Mouse (Mus musculus): Measurements from ENCODE around the gene Ice2.
A peak's percentile ranks its signal among the peaks of the same experiment; 100 is the strongest.

Gene Ice2

DNA sequence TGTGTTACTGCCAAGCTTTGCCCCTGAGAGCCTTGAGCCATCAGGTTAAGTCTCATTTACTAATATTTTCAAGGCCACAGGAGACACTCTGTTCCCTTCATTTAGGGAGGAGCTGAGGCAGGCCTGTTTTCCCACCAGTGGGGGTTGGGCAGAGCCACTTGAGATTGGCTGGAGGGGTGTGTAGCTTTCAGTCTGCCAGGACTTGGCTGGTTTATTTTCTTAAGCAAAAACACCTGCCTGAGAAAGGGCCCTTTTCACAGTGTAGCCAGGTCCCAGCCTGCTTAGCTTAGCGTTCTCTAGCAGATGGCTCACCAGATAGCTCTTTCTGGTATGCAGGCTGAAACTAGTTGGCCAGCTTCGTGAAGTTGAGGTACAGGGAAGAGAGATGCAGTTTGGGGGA, 61.3 kb downstream of the Ice2 start:
- no peak for DNase-seq (ENCODE audit: low spot score in 2 of 2)

DNA sequence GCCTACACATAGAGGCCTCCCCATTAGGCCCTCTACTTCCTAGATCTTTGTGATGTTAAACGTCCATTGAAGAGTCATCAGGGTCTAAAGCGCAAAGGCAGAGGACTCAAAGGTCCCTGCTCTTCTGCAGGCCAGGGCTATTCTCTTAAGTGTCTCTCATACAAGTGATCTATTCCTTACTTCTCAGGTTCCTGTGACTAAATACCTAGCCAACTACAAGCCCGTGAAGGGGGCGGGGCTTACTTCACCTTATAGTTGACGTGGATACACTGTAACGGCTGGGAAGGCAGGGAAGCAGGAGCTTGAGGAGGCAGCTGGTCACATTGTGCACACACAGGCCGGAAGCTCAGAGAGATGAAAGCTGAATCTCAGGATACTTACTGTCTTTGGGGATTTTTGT, 62.2 kb downstream of the Ice2 start:
- DNase-seq (ENCODE audit: low spot score in 2 of 2) = no peak

DNA sequence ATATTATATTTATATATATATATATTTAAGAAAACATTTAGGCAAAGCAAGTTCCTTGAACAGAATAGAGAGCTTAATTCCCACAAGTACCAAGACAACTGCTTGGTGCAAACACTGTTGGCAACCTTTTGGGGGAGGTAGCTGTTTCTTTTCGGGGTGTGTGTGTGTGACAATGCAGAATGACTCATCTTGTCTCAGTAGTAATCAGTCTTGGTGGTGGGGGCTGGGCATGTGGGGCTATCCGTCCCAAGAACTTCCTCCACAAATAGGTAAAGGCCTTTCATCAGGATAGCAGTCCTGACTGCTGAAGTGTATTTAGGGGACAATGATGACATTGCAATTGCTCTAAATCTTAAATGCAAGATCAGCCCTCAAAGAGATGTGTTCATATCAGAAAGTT, 65.3 kb downstream of the Ice2 start:
- no peak for DNase-seq (ENCODE audit: low spot score in 2 of 2)

DNA sequence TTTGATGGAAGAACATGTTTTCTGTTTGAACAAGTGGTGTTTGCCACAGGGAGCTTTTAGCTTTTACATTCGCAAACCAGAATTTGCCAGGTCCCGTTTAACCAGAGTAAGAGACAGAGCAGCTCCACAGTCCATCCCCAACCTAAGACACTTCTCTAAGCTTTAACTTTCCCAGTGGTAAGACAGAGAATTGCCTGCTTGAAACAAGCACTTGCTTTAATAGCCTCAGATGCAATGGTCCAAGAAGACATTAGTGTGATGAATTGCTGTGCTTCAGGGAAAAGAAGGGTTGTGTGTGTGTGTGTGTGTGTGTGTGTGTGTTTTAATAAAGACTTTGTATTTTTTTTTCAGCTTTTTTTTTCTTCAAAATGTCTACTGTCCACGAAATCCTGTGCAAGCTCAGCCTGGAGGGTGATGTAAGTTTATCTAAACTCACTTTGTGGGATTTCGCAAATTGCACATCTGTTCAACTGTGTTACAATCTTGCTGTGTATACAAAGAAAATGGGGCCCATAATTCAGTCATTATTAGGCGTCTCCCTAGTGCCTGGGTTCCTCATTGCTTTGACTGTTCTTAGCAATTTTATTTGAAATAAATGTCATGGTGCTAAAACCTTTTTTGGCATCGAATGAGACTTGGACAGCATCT, 66.5 kb downstream of the Ice2 start:
- no peak for DNase-seq (ENCODE audit: low spot score in 2 of 2)

DNA sequence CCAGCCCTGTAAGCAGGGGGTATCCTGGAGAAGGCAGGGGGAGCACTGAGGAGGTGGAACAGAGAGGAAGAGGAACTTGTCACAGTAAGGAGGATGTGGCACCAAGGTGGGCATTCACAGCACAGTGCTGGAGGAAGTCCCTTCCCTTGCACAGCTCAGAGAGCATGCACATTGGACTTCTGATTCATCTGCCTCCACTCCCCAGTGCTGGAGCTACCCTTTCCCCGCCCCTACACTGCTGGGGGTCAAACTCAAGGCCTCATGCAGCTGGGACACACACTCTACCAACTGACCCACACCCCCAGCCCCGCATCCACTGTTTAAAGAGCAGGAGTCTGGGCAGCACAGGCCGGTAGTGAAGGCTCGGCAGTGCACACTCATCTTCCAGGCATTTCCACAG, 68.4 kb downstream of the Ice2 start:
- DNase-seq (ENCODE audit: low spot score in 2 of 2) = no peak

DNA sequence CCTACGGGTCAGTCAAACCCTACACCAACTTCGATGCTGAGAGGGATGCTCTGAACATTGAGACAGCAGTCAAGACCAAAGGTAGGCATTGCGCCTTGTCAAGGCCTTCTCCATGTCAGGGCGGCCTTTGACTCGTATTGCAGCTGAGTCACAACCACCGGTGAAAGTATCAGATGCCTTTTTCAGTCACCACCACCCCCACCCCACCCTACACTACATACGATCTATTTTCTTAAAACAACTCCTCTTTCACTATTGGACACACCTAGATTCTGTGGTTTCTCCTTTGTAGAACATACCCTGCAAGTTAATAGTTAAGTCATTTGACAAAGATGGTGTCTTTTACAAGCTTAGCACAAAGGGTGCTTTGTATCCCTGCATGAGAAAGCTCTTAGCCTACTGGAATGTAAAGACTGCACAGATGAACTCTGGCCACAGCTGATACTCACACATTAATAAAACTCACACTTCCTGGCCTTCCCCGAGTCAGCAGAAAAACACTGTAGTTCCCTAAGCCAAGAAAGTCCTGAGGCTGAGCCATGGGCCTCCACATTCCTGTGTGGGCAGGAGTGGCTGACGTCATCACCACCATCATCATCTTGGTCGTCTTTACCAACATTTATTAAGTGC, 69.7 kb downstream of the Ice2 start:
- DNase-seq (ENCODE audit: low spot score in 2 of 2) = no peak

DNA sequence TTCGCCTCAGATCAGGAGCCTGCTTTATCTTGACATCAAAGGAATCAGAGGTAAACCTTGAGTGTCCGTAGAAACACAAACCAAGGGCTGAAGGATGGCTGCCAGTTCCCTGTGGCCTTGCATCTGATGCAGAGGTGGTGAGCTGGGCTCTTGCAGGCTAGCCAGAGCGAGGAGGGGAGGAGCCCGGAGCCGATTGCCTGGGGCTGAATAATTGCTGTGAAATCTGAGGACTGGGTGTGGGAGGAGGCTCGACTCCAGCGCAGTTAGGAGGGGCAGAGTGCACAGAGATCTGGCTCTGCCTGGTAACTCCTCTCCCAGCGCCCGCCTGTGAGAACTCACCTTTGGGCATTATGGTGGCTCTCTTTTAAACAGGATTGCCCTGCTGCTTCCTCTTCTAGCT, 71.3 kb downstream of the Ice2 start:
- no peak for DNase-seq (ENCODE audit: low spot score in 2 of 2)

DNA sequence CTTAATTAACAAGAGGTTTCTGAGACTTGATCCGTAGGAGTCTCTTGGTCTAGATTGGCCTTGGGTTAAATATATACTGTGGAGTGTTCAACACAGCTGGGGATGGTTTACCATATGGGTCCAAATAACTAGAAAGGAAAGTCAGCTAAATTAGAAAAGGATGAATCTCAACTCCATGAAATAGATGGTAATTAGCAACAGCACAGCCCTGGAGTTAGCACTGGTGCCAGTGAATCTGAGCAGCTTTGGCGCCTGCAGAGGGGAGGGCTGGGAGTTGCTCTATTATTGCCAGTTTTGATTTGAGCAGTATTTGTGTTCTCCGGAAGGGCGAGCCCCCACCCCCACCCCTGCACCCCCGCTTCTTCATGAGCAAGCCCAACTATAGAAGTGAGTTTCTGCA, 72.7 kb downstream of the Ice2 start:
- DNase-seq (ENCODE audit: low spot score in 2 of 2) = no peak

DNA sequence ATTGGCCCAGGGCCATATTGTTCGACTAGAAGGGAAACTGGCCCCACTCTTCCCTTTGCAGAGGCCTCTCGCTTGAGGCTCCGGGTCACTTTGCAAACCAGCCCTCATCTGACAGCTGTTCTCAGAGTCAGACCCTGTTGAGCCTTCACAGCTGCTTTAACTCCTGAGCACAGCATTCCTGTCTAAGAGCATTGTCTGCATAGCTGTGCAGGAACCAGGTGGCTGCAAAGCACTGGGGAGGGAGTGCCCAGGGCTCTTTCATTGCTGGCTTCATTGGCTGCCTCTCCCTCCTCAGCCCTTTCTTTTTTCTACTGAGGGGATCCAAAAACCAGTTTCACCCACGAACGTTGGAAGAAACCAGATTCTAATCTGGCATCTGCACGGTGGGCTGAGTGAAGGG, 73.2 kb downstream of the Ice2 start:
- no peak for DNase-seq (ENCODE audit: low spot score in 2 of 2)

DNA sequence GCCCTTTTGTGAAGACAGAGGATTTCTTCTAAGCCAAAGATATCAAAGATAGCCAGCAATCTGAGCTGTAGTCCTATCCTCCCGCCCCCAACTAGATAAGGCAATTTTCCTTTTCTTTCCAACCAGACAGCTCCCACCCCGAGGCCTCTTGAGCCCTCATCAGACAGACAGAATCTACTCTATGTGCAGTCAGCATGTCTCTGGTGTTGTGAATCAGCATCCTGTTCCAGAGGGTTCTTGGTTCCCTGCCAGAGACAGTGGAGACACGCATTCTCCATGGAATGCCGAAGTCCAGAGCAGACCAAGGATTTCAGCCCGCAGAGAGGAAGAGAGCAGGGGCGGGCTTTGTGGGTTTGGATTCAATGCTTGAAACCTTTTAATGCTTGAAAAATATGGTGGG, 75.0 kb downstream of the Ice2 start:
- DNase-seq (ENCODE audit: low spot score in 2 of 2) = no peak

DNA sequence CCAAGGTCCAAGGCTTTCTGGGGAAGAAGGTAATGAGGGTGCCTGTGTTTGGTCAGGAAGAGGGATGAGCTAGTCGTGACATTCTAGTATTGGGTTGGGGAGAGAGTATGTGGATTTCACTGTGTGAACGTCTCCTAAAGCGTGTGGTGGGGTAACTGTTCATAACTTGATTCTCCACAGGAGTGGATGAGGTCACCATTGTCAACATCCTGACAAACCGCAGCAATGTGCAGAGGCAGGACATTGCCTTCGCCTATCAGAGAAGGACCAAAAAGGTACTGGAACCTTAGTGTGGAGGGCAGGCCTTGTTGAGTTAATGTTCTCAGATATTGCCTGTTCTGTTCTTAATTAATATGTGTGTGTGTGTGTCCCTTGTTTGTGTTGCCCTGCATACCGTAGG, 78.2 kb downstream of the Ice2 start:
- no peak for DNase-seq (ENCODE audit: low spot score in 2 of 2)

DNA sequence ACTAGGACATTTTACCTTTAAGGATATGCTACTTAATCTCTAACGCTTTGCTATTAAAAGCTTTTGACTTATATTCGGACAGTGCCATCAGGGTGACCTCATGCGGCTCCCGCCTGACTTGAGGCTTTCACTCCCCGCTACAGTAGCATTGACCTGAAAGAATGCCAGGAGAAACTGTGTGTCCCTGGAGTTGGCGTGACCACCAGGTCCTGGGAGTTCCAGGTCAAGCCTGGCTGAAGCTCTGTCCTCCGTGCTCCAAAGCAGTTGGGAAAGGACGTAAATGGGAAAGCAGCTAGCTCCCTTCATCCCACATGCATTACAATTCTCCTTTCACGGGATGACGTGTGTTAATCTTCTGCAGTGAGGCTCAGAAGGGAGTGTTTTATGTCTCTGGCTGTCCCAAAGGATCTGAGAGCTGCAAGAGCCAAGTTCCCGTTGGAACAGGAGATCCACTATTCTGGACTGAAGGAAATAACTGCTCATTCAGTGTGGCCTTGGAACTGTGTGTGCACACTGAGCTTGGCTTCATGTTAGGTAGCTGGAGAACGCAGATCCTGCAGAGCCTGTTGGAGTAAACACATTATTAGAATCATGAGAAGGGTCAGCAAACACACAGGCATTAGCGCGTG, 79.6 kb downstream of the Ice2 start:
- DNase-seq (ENCODE audit: low spot score in 2 of 2) = no peak

DNA sequence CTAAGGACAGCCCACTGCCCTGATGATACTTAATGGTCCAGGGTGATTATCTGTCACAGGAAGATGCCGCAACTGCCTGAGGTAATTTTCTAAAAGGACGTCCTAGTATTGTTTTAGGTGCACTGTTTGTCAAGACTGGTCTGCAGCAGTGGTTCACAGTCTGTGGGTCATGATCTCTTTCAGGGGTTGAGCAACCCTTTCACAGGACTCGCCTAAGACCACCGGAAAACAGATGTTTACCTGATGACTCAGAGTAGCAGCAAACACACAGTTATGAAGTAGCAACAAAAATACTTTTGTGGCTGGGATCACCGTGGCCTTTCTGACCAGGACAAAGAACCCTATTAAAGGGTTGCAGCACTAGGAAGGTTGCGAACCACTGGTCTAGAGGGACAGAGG, 80.1 kb downstream of the Ice2 start:
- DNase-seq (ENCODE audit: low spot score in 2 of 2) = no peak

DNA sequence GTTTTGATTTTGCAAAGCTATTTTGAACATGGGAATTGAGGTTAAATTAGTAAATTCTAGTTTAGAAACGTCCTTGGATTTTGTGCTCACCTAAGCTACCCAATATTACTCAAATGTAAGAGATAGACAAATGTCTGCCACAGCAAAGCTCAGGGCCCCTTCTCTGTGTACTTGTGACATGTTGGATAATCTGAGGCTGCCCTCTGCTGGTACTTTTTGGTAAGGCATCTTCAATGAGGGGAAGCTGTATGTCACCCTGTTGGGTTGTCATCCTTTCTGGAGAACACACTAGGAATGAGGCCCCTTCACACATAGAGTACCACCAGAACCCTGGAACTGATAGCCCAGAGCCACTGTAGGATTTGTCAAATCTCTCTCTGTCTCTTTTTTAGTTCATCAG, 82.6 kb downstream of the Ice2 start:
- peak; percentile 82 to 84 for DNase-seq (ENCODE audit: low spot score in 2 of 2)

All from frontal cortex, postnatal 25 days (tissue).